Mouse (Mus musculus): ENCODE measurements around the gene Ren1.

DNA sequence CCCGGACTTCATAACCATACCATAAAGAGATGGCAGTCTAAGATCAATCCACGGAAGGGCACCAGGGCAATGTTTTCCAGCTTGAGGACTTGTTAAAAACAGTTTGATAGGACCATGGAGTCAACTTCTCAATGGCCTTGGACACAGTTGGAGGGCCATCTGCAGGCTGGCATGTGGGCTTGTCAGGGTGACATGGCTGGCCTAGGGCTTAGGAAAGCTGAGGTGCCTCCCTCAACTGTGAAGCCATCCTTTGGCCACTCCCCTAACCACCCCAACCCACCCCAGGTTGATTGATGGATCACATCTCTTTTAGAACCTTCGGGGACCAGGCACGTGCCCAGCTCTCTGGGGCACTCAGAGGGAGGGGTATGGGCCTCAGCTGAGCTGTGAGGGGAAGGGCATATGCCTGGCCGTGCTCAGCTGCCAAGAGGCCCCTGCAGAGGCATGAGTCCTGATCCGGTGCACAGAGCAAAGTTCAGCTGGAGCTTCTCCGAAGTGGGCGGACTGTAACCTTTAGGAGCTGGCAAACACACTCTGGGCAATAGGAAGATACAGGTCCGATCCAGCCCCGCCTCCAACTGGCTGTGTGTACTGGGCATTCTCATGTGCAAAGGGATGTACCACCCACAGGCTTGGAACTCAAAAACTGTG, 25.5 kb downstream of the Ren1 start:
- no peak for TF ChIP-seq CTCF (IDR thresholded peaks at IDR 0.05; ENCODE audit: low read depth, low read length)
- TF ChIP-seq GATA1 (IDR thresholded peaks at IDR 0.05; ENCODE audit: borderline replicate concordance, low read length), result no peak
